Comparison of ENCODE assay signal across 33 mouse cellular contexts in the genomic region with DNA sequence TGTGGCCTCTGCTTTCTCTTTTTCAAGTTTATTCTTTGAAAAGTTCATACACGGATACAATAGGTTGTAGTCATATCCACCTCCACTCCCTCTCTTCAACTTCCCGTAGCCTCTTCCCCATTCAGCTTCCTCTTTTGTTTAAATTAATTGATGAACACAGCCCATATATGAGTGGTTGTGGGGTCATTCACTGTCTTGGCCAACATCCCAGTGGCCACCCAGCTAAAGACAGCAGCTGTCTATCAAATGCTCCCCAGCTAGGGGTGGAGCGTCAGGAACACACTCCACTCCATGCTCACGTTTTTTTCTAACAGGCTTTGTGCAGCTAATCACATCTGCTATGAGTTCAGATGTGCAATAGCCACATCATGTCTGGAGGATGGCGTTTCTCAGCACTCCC. TPM values are rescaled to one million over a fixed set of nuclear protein-coding genes. Genes with fewer than 3 reads are reported as not detected.
A peak's percentile ranks its signal among the peaks of the same experiment; 100 is the strongest.
DNase-seq lines count a peak whose midpoint lies in the region; ATAC-seq lines count a peak whose summit lies in the region.
"Had no signal": no experiment of that assay in that cellular context is flagged by ENCODE, and none has a peak within 500 bp of the region (broad histone marks: within the 10 kb centered on the region; RNA-seq: fewer than 3 reads in every experiment).

No protein-coding gene starts in this region.

- H3K4me3 ChIP-seq in forebrain, embryonic 15.5 days = no peak overlapping the region
- H3K4me3 ChIP-seq: forebrain, embryonic 13.5 days; heart, embryonic 13.5 days; hindbrain, embryonic 12.5 days; limb, embryonic 12.5 days; neural tube, embryonic 15.5 days had no signal

- peak; percentile 12 for DNase-seq in lung, postnatal 25 days (ENCODE audit: low spot score)
- DNase-seq in lung, postnatal 10 days = no peak
- DNase-seq in Muller cell, postnatal 12 days (ENCODE audit: inconsistent ontology term) = peak; percentile 44
- DNase-seq in thymus, postnatal 36 days = no peak
- DNase-seq: cerebellum, adult 18-20 months; cerebellum, postnatal 25 days; embryo, embryonic 11 days; heart, postnatal 14 days; kidney, adult 8-10 months; kidney, postnatal 10 days; right cerebral cortex, postnatal 25 days; spleen, adult 18-20 months; thymus, postnatal 14 days had no signal

- H3K4me2 ChIP-seq in forebrain, embryonic 15.5 days (replicated peaks) = no peak overlapping the region
- H3K4me2 ChIP-seq: forebrain, embryonic 13.5 days; heart, embryonic 13.5 days; hindbrain, embryonic 12.5 days; limb, embryonic 12.5 days; midbrain, embryonic 11.5 days; neural tube, embryonic 15.5 days had no signal

- 49% methylated on average over 5 of the region's 5 CpGs for WGBS in forebrain, embryonic 15.5 days

- H3K9me3 ChIP-seq in forebrain, embryonic 15.5 days = 0 out of 2 replicates have a peak, but pooled peaks cover 5% of the 10 kb centered on the region
- H3K9me3 ChIP-seq: neural tube, embryonic 15.5 days had no signal

- H3K27ac ChIP-seq in forebrain, embryonic 15.5 days (replicated peaks) = no peak overlapping the region
- H3K27ac ChIP-seq: forebrain, embryonic 13.5 days; heart, embryonic 13.5 days; hindbrain, embryonic 12.5 days; limb, embryonic 12.5 days; liver, embryonic 14.5 days; neural tube, embryonic 15.5 days had no signal

- H3K4me1 ChIP-seq in forebrain, embryonic 15.5 days = no peaks in the 10 kb centered on the region
- H3K4me1 ChIP-seq: forebrain, embryonic 13.5 days; neural tube, embryonic 15.5 days had no signal

- H3K36me3 ChIP-seq in forebrain, embryonic 15.5 days = no peaks in the 10 kb centered on the region
- H3K36me3 ChIP-seq: neural tube, embryonic 15.5 days had no signal

- ATAC-seq in granulocyte monocyte progenitor cell, adult 5-6 weeks (replicated peaks; ENCODE audit: poor library complexity, severe bottlenecking) = peak; percentile 97
- peak; percentile 39 for ATAC-seq in megakaryocyte-erythroid progenitor cell, adult 5-6 weeks (replicated peaks; ENCODE audit: low FRiP score, low TSS enrichment, poor library complexity, severe bottlenecking)
- ATAC-seq in inflammation-experienced regulatory T-cells, adult 6 months = no peak
- ATAC-seq in forebrain, embryonic 15.5 days (replicated peaks) = no peak
- ATAC-seq: forebrain, embryonic 13.5 days; lung, postnatal 0 days had no signal

- H3K27me3 ChIP-seq in forebrain, embryonic 15.5 days = no peaks in the 10 kb centered on the region
- H3K27me3 ChIP-seq: forebrain, embryonic 13.5 days; heart, embryonic 13.5 days; hindbrain, embryonic 12.5 days; limb, embryonic 12.5 days; neural tube, embryonic 15.5 days had no signal

- no peak overlapping the region for H3K9ac ChIP-seq in forebrain, embryonic 15.5 days (replicated peaks)
- H3K9ac ChIP-seq: forebrain, embryonic 13.5 days; heart, embryonic 13.5 days; hindbrain, embryonic 12.5 days; limb, embryonic 12.5 days; liver, embryonic 14.5 days; neural tube, embryonic 15.5 days had no signal

RNA-seq across cellular contexts. Expression of a gene that starts 6.8 kb away (rescaled TPM):
- total RNA-seq in granulocyte monocyte progenitor cell, adult 5-6 weeks (2014; fragmentation: Nextera tagmentation) = 16.0 and 16.2 TPM in 2 replicates
- 15.3 and 17.1 TPM in 2 replicates for total RNA-seq in granulocyte monocyte progenitor cell, adult 5-6 weeks (2017)
- 13.5 and 18.8 TPM in 2 replicates for total RNA-seq in megakaryocyte-erythroid progenitor cell, adult 5-6 weeks (2014; fragmentation: Nextera tagmentation)
- total RNA-seq in megakaryocyte-erythroid progenitor cell, adult 5-6 weeks (2017) = 26.7 and 29.9 TPM in 2 replicates
- 10 to 100 TPM; 17.7 to 51.5 (median 19.2) TPM for polyA plus RNA-seq in inflammation-experienced regulatory T-cells, adult 6 months (2017; shearing (Covaris generic))
- 4.1 TPM in 2 replicates for polyA plus RNA-seq in forebrain, embryonic 15.5 days (2015; fragmentation: Nextera tagmentation; extraction: Ambion mirVana)

RNA-seq across cellular contexts. Expression of a gene that starts 49.5 kb away (rescaled TPM):
- total RNA-seq in granulocyte monocyte progenitor cell, adult 5-6 weeks (2014; fragmentation: Nextera tagmentation) = not detected in 2 replicates
- not detected in 2 replicates for total RNA-seq in granulocyte monocyte progenitor cell, adult 5-6 weeks (2017)
- not detected in 2 replicates for total RNA-seq in megakaryocyte-erythroid progenitor cell, adult 5-6 weeks (2014; fragmentation: Nextera tagmentation)
- not detected in 2 replicates for total RNA-seq in megakaryocyte-erythroid progenitor cell, adult 5-6 weeks (2017)
- not detected for polyA plus RNA-seq in inflammation-experienced regulatory T-cells, adult 6 months (2017; shearing (Covaris generic))
- polyA plus RNA-seq in forebrain, embryonic 15.5 days (2015; fragmentation: Nextera tagmentation; extraction: Ambion mirVana) = not detected in 2 replicates
- total RNA-seq: adrenal gland, adult 18-20 months; adrenal gland, postnatal 4 days; gastrocnemius, adult 8-10 months; heart, postnatal 14 days; layer of hippocampus, postnatal 25 days; left cerebral cortex, postnatal 10 days; midbrain, postnatal 0 days had no signal
- polyA plus RNA-seq: embryonic facial prominence, embryonic 14.5 days; forebrain, embryonic 13.5 days; gonadal fat pad, adult 2 months; heart, embryonic 13.5 days; hindbrain, embryonic 12.5 days; limb, embryonic 12.5 days; liver, embryonic 14.5 days; lung, postnatal 0 days; midbrain, embryonic 11.5 days; neural tube, embryonic 15.5 days had no signal

Comparison
In these comparisons a context has a peak if more than half of its experiments do, and no peak if none do; other contexts are left out.
1. DNase-seq: peak in lung, postnatal 25 days (single experiment) and Muller cell, postnatal 12 days (single experiment); none in lung, postnatal 10 days (single experiment) and thymus, postnatal 36 days (0 of 2).
2. ATAC-seq: peak in granulocyte monocyte progenitor cell, adult 5-6 weeks (single experiment) and megakaryocyte-erythroid progenitor cell, adult 5-6 weeks (single experiment); none in inflammation-experienced regulatory T-cells, adult 6 months (single experiment) and forebrain, embryonic 15.5 days (single experiment).